Mouse (Mus musculus): ENCODE results near the gene 1700029H14Rik. TPM values are rescaled to one million over a fixed set of nuclear protein-coding genes. Genes with fewer than 3 reads are reported as not detected.

The 1700029H14Rik gene
- total RNA-seq, 4 experiments from 2014 or later, result not detected

DNA sequence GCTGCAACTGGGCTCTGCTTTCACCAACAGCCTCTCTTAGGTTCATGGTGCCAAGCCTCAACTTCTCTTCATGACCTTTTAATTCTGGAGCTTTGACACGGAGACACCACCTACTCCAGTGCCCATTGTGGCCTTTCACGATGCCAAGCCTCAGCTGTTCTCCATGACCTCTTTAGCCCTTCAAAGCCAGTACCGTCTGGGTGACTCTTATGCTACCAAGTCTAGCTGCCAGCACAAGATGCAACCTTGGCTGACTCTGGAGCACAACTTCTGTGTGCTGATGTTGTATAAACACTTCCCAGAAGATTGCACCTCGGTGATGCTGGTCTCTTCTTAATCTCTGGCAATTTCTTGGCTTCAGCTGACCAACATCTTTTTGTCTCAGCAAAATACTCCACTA is 15.8 kb downstream of the 1700029H14Rik start:
- DNase-seq (ENCODE audit: low spot score), result no peak

GRCm38 (mm10) chr8:13541526-13541925 is 20.7 kb downstream of the 1700029H14Rik start:
- no peak for DNase-seq (ENCODE audit: low spot score)

GRCm38 (mm10) chr8:13540122-13540521 is 22.1 kb downstream of the 1700029H14Rik start:
- DNase-seq (ENCODE audit: low spot score), result no peak

- peak; percentile 74 for DNase-seq (ENCODE audit: low spot score)
Observed at GRCm38 (mm10) chr8:13538821-13539220, 23.4 kb downstream of the 1700029H14Rik start.

- no peak for DNase-seq (ENCODE audit: low spot score)
Observed at GRCm38 (mm10) chr8:13537102-13537501, 25.2 kb downstream of the 1700029H14Rik start.

GRCm38 (mm10) chr8:13533123-13533522 is 29.1 kb downstream of the 1700029H14Rik start:
- DNase-seq (ENCODE audit: low spot score), result no peak

DNA sequence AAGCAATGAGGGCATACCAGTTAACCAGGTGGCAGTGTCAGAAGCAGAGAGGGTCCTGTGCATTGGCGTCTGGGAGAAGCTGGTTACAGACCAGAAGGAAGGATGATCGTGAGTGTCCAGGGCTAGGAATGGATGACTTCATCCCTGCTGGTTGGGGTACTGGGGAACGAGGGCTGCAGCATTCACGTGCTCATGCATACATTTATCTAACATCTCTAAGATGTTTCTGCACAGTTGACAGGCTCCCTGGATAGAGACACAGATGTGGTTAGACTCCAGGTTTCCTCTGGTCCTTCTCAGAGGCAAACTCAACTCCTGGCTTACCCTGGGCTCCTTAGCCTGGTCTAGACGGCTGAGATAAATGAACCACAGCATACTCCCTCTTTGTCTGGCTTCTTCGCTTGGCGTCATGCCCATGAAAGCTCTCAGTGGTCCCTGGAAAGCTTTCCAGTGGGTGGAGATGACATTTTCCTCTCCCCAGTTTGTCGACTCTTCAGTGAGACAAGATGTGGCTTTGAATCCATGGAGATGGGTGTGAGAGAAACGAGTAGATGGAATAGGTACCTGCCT is 30.6 kb downstream of the 1700029H14Rik start:
- DNase-seq (ENCODE audit: low spot score), result no peak

DNA sequence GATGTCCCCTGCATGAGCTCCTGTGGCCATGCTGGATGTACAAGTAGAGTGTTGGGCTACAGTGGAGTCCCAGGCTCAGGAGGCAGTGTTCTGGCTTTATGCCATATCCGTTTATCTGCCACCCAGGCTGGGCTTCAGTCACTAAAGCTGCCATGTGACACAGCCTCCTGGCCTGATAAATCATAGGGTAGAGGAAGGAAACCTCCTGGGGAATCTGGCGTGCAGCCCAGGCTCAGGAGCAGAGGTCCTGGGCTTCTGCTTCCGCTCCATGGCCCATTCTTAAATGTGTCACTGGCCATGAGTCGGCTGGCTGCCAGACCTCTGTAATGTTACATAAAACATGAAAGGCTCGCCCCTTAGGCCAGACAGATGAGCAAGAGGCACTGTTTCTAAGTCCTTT is 31.3 kb downstream of the 1700029H14Rik start:
- peak; percentile 92 for DNase-seq (ENCODE audit: low spot score)

DNA sequence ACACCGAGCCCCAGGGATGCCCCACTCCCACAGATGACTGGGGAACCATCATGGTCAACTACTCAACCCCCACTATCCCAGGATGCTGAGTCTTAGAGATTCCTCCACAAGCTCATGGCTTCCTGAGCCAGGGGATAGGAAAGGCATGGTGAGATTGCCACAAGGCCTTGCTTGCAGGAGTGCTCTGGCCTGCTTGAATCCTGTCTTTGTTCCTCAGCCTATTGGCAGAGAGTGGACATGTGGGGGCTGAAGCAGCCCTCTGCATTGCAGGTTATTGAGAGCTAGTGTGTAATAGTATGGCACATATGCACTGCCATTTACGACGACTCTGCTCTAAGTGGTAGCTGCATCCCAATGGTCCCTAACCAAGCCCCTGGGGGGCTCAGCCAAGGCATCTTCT is 31.9 kb downstream of the 1700029H14Rik start:
- DNase-seq (ENCODE audit: low spot score), result no peak

DNA sequence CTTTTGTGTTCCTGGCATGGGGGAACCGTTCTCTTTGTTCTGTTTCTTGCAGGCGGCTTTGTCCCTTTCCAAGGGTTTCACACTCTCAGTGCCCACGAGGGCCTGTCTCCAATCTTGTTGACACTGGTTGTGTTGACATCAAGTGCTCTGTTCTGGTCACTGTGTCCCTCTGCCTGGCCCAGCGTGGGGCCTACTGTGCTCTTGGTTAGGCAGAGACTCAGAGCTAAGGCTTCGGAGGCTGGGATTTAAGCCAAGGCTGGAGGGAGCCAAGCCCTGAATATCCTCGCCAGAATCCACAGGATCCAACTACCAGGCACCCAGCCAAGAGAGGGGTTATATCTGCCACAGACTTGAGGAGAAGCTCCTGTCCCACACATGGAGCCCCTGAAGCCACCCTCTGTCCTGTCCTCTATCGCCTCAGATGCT is 32.4 kb downstream of the 1700029H14Rik start:
- DNase-seq (ENCODE audit: low spot score), result peak; percentile 91

GRCm38 (mm10) chr8:13529011-13529840 is 33.0 kb downstream of the 1700029H14Rik start:
- no peak for DNase-seq (ENCODE audit: low spot score)

- DNase-seq (ENCODE audit: low spot score), result no peak
Observed at GRCm38 (mm10) chr8:13521392-13521791, 40.9 kb downstream of the 1700029H14Rik start.

GRCm38 (mm10) chr8:13520349-13520748 is 41.9 kb downstream of the 1700029H14Rik start:
- DNase-seq (ENCODE audit: low spot score), result no peak

DNA sequence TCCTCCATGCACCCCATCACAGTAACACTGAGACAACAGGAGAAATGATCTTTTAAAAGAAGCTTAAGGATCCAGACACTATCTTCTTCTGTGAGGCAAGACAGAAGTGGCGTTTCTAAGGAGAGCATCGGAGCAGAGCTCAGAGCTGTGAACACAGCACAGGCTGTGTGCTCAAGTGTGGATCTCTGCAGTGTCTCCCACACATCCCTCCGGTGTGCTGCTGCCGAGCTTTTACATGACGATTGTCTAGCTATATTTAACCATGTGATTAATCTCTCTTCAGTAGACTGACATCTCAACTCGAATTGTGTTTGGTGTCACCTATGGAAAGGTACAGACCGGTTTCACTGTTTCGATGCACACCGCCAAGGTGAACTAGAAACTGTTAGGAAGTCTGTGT is 42.8 kb downstream of the 1700029H14Rik start:
- DNase-seq (ENCODE audit: low spot score), result no peak

DNA sequence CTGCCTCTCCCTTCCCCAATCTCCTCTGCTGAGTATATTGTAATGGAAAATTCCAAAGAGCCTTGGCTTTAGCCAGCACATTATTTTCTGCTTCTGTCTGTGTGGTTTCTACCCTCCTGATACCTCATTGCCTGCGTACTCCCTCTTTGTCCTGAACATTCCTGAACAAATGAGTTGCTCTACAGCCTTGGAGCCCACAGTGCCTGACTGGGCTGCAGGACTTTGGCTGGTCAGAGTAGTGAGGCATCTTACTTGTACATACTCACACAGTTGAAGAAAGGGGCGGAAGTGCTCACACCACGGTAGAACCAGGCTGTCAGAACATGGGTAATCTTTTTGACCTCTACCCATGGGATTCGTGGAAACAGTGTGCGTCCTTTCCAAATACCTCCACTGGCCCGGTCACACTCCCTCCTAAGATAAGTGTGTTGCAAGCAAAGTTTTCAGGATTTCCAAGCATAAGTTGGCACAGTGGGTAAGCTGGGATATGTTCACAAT is 44.9 kb downstream of the 1700029H14Rik start:
- DNase-seq (ENCODE audit: low spot score), result no peak

DNA sequence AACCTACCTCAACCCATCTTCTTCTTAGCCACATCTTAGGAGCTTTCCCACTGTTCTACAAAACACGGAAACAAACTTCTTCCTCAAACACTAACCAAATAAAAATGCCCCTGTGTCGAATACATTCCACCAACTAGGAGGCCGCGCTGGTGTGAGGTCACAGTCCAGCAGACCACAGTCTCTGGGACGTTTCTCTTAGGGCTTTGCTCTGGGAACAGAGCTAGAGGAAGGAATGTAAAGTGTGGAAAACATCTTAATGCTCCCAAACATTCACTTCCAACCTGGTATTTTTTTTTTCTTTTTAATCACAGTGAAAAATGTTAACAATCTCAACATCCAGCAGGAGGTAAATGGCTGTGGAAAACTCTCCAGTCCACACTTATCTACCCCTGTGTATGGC is 45.5 kb downstream of the 1700029H14Rik start:
- DNase-seq (ENCODE audit: low spot score), result no peak

DNA sequence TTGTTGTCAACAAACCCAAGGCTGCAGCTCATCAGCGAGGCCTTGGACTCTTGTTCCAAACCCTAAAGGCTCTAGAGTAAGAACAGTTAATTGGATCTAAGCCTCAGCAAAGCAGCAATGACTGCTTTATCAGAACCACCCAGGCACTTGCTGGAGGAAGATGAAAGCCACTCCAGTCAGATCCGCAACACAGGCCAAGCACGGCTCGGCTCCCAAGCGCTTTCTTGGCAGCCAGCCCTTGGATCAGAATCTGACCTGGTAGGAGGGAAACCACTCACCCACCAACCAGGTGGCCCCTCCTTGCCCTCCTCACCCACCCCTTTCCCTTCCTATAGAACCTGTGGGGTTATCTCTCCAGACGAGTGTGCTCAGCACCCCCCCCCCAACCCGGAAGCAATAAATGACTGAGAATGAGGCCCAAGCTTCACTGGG is 46.2 kb downstream of the 1700029H14Rik start:
- no peak for DNase-seq (ENCODE audit: low spot score)

- no peak for DNase-seq (ENCODE audit: low spot score)
Observed at GRCm38 (mm10) chr8:13513556-13514370, 48.5 kb downstream of the 1700029H14Rik start.

GRCm38 (mm10) chr8:13512677-13513076 is 49.6 kb downstream of the 1700029H14Rik start:
- no peak for DNase-seq (ENCODE audit: low spot score)

GRCm38 (mm10) chr8:13512016-13512415 is 50.2 kb downstream of the 1700029H14Rik start:
- DNase-seq (ENCODE audit: low spot score), result no peak

GRCm38 (mm10) chr8:13507284-13507937 is 54.9 kb downstream of the 1700029H14Rik start:
- no peak for DNase-seq (ENCODE audit: low spot score)

DNA sequence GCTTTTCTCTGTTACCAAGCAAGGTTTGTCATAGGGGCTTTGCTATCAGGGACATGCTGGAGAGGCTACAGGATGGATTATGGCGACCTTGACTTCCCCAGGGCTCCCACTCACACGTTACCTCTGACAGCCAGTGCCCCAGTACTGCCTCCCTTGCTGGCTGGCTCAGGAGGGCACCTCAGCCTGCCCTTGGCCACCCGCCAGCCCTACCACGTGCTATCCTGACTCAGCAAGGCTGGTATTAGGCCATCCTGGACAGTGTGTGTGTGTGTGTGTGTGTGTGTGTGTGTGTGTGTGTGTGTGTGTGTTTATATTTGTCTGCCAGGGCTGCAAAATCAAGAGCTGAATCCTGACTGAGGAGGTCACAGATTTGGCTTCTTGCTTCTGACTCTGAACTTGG is 55.4 kb downstream of the 1700029H14Rik start:
- no peak for DNase-seq (ENCODE audit: low spot score)

All from heart, adult 8-10 months (tissue).